Mouse (Mus musculus): ENCODE data around the gene Gm5269.
A peak's percentile ranks its signal among the peaks of the same experiment; 100 is the strongest.

The Gm5269 gene

DNA sequence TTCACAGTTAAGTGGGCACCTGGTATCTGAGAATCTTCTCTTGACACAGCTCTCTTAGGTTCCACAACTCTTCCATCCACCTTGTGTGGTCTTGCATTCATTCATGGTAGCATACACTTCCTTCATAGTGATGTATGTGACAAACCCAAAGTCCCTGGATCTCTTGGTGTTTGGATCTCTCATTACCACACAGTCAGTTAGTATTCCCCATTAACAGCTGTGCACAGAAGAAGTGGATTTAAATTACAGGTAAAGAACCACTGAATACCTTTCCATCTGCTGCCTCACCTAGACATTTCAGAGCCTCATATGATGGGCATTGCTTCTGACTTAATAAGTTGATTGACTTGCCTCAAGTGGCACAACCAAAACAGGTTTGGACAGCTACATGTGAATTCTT is at the start of gene Gm5269:
Gene Gm5269, minus strand, starts transcription at position 101 of the 400 bp plus-strand sequence.
- DNase-seq (ENCODE audit: low spot score in 2 of 2) = no peak

DNA sequence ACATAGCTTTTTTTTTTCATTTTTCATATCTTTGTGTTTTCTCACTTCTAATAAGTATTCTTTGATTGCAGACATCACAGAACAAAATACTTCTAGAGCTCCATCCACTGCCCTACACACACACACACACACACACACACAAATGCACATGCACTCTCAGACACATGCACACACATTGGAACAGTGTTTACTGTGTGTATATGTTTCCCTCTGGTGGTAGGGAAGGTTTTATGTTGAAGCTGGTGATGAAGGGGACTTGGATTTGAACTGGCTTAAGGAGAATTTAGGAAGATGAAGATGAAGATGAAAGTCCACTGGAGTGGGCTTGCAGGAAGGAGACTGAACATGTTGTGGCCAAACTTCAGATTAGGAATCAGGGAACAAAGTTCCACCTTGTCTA is 41.1 kb upstream of the Gm5269 start:
- no peak for DNase-seq (ENCODE audit: low spot score in 2 of 2)

DNA sequence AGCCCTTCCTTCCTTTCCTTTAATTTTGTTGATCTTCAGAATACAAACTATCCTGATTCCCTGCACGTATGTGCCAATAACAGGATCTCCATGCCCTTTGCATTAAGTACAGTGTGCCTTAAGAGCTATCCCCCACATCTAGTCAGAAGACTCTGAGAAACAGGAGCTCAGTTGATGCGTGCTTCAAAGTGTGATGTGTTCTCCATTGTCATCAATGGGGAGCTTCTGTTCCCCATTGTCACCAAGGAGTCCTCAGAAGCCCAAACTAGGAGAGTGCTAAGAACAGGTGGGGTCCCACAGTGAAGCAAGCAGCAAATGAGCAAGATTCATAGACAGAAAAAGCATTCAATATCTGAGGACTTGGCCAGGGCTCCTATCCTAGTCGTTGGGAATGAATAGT is 36.8 kb upstream of the Gm5269 start:
- DNase-seq (ENCODE audit: low spot score in 2 of 2) = no peak

DNA sequence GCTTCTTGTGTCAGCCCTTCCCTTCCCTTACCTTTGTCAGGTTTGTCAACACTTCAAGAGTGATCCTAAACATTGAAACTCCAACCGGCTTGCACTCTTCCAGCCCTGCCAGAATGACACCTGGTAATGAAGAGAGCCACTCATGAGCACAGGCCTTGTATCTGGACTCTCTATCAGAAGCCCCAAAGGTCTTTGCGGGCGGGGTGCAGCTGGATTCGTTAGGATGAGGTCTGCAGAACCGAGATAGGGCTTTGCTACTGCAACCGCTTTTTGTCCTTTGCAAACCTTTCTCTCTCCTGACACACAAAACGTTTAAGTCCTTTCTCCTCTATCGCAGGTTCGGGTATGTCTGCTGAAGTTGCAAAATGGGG is 36.3 kb upstream of the Gm5269 start, which contains the start of gene Slc40a1:
Gene Slc40a1, minus strand, starts transcription at position 131 of the 371 bp plus-strand sequence.
- no peak for DNase-seq (ENCODE audit: low spot score in 2 of 2)

DNA sequence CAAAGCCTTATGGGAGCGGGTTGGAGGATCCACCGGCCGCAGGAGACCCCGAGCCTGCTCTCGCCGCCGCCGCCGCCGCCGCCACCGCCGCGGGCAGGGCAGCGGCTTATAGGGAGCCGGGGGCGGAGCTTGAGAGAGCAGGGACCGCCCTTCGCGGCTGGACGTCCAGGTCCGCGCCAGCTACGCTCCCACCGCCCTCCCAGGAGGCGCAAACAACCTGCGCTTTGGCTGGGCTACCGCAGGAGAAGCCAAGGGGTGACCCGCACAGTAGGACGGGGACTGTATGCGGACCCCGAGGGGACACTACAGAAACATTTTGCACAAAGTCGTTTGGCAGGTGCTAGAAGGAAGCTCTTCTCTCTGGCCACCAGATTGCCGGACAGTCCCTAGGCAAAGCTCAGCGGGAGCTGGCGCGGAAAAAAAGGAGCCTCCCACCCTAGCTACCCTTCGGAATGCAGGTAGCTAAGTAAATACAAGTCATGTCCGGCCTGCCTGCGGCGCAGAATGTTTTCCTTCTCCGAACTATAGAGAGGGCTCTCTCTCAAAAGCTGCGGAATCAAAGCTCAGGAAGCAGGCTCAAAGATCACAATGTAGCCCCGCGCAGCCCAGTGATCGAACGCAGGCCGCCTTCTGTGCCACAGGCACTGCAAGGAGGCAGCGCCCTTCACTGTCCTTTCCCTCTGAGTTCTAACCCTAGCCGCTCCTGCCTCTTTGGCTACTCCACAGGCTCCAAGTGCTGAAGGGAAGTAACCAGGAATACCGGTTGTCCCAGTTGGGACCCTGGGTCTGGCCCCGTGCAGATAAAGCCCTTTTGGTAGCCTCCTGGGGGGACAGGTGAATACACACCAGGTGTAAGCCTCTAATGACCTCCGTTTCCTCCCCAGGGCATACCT is 35.7 kb upstream of the Gm5269 start:
- DNase-seq (ENCODE audit: low spot score in 2 of 2) = peak; percentile 29 to 53

DNA sequence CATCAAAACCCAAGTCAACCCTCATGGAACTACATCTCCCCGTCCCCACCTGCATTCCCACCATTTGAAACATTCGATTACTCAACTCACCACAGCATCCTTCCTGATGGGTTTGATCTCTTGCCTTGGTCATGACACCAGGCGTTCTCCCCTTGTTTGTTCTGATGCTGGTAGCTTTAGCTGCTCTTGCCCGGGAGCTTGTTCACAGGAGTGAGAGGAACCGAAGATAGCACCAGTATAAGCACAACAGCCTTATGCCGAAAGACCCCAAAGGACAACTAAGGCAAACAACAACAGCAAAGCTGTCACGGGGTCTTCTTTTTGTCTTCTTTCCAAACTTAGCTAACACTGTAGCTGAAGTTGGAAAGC is 35.0 kb upstream of the Gm5269 start:
- DNase-seq (ENCODE audit: low spot score in 2 of 2) = no peak

DNA sequence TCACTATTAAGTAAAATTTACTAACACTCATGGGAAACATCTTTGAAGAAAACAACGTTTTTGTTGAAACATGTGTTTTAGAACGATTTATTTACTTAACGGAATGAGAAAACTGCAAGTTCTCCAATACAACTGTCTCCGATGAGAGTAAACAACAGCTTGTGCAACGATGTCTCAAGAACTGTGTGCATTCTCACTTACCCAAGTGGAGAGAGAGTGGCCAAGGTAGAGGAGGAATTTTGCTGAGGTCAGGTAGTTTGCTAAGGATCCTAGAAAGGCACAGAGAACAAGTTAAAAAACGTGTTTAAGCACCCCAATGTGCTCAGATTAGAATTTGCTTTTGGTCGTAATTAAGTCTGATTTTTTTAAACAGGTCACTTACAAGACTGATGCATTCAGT is 34.4 kb upstream of the Gm5269 start:
- no peak for DNase-seq (ENCODE audit: low spot score in 2 of 2)

DNA sequence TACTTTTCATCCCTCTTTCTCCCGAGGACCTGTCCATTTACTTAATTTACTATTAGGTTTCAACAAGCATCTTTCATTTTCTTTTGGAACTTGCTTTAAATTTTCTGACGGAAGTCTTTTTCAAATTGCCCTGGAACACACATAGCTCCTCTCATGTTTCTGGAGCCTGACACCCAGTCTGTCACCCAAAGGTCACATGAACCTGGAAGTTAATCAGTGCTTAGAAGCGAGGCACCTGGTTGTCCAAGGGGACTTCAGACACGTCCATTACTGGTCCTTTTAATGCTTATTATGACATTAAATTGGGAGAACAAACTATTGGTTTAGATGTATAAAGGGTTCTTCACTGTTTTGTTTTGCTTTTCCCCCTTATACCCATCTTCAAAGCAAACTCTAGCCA is 33.2 kb upstream of the Gm5269 start:
- DNase-seq (ENCODE audit: low spot score in 2 of 2) = no peak

DNA sequence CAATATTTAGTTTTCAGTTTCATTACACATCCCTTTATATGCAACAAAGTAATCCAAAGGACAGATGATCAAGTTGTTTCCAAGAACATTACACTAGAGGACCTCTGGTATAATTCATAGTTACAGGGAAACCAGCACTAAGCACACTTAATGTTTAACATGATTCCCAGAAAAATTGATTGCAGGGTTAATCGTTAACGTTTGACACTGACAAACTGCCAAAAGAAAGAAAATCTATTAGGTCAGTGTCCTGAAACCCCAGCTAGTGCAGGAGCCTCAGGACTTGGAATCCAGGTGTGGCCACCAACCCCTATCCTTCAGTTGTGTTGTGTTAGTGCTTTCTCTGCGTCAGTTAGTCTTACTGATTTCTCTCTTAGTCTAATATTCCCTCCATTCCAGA is 30.6 kb upstream of the Gm5269 start:
- DNase-seq (ENCODE audit: low spot score in 2 of 2) = no peak

DNA sequence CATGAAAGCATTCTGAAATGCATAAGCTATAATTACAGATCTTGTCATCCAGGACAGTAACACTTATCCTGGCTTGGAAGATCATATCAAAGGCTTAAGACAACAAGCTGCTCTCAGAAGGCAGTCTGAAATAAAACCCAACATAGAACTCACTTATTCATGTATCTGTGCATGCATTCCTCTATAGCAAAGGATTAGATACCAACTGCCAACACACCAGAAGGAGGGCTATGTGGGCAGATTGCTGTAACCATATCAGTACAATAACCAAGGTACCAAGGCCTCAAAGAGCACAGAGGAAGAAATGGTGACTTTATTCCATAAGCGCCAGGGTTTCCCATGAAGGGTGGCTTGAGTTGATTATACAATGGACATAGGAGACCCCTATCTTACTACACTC is 29.7 kb upstream of the Gm5269 start:
- no peak for DNase-seq (ENCODE audit: low spot score in 2 of 2)

DNA sequence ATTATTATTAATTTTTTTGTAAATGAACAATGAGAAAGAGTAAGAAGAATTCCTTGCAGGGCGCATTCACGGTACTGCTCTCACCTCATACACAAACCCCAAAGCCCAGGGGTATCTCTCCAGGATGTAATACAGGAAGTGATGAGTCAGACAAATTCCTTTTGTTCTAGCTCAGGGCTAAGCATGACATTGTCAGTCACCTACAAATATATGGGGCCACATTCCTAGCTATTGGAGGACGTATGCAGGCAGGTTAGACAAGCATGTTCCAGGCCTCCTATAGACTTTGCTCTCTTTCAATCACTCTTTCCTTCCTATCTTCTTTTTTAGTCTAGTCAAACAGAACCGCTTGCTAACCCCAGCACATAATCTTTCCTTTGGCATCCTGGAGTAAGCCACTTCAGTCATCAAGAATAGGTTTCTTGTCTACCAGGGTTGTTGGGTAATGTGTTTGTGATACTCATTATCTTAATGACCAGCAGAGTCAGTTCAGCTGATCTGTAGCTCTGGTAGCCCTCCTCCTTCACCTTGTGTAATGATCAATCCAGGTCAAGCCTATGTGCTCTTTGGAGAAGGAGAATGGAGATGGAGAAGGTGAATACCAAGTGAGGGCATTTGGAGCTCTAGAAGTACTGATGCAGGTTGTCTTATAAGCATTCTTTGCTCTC is 27.2 kb upstream of the Gm5269 start:
- DNase-seq (ENCODE audit: low spot score in 2 of 2) = no peak

DNA sequence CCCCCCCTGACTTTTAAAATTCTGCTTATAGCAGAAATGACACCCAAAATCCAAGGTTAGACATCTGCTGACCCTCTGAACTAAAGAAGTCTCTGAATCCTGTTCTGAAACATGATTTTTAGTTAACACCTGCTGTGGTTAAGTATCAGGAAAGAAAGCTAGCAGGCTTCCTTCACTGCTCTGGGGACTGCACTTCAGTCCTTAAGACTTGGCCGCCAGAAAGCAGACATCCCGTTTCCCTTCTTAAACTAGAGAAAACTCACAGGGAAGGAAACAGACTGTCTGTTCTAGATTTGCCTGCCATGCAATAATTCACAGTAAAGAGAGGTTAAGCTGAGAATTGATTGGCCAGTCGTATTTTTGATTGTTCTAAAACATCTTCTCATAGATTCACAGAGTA is 26.1 kb upstream of the Gm5269 start:
- no peak for DNase-seq (ENCODE audit: low spot score in 2 of 2)

DNA sequence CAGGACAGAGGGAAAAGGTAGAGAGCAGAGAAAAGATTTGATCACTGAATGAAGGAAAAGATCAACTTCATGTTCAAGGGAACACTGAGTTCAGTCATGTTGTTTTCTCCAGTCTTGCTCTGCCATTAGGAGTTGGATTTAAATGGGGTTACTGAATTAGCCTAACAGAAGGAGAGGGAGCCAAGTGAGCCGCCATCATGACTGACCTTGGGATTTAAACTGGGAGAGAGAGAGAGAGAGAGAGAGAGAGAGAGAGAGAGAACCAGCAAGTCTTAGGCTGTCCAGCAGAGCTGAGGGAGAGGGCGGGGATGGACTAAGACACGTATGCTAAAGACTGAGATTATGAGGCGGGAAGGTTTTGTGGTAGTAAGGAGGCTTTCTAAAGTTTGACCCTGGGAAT is 24.2 kb upstream of the Gm5269 start:
- no peak for DNase-seq (ENCODE audit: low spot score in 2 of 2)

DNA sequence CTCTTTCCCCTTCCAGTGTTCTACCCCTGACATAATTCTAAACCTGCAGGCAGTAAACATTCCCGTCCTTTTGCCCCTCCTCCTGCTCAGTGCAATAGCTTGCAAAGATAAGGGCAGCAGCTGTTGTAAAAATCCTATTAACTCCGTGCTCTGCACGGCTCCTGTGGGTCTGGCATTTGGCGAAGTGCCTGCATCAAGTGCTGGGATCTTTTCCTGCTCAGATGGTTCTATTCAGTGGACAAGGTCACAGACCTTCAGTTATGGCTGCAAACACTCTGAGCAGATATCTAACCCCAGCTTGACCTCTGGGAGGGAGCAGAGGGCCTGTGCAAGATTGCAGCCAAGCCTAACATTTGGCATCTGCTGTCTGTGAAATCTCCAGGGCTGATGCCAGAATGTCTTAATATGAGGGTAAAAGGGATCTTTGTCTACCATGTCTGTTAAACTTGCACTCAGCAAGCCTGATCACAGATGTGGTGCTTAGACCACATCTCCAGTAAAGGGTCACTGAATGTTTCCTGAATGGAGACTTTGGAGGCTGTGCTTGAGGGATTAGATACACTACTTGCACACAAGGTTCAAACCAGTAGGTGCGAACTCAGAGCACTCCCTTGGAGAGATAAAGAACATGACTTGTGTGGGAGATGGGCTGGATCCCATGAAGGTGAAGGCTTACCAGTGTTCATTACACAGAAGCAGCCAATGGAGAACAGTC is 15.2 kb upstream of the Gm5269 start:
- peak in 1 of 2 experiments; percentile 46 for DNase-seq (ENCODE audit: low spot score in 2 of 2)

DNA sequence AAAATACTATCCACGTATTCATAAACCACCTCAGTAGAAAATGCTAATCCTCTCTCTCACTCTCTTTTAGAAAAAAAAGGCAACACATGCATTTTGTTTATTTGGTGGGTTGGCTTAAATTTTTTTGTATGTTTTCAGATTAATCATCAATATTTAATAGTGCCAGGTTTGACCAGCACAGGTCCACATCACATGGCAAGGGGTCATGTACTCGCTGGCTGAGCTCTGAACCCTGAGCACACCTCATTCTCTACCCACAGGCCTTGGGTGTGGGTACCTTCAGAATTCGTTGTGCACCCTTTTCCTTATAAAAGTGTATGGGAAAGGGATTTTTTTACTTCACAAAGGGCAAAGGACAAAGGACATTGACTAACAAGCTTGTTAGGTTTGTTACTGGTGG is 14.1 kb upstream of the Gm5269 start:
- no peak for DNase-seq (ENCODE audit: low spot score in 2 of 2)

DNA sequence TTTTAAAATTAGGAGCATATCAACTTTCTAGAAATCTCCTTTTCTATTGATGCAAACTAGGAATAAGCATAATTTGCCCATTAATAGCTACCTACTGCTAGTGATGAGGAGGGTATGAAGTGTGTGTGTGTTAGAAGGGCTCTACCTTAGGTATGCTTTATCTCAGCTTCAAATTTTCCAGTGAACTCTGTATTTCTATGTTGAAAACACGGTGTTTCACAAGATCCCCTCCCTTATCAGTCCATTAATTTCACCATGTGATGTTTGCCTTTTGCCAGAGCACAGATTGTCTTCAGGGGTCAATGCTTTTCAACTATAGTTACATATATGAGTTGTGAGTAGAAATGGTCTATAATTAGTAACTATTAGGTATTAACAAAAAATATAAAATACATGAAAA is 8.0 kb upstream of the Gm5269 start:
- DNase-seq (ENCODE audit: low spot score in 2 of 2) = no peak

DNA sequence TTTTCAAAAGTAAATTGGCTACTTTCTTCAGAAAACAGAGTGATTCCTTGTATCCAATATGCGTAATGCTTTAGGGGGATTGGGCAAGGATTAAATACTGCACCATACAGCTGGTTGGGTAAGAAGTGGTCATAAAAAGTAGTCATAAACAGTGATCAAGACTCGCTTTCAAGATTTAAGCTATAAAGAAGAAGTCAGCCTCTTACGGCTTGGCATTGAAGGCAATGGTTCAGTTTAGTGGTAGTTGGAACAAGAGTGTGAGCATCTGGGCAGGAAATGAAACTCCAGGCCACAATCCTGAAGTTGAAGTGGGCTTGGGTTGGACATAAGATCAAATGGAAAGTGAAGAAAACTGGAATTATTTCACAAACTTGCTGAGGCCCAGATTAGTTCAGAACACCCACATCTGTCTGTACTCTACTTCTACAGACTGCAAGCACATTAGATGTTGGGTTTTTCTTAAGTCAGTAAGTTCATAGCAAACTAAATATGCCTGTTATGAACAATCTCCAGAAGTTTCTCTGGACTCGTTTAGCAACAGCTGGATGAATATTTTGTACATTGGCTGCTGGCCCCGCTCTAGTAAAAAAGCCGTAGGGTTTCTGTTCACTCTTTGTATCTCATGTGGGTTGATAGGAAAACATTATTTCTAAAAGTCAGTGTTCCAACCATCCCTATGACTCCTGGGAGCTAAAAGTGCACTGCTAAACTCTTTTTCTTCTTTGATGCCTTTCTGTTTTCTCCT is 4.3 kb upstream of the Gm5269 start:
- DNase-seq (ENCODE audit: low spot score in 2 of 2) = no peak

DNA sequence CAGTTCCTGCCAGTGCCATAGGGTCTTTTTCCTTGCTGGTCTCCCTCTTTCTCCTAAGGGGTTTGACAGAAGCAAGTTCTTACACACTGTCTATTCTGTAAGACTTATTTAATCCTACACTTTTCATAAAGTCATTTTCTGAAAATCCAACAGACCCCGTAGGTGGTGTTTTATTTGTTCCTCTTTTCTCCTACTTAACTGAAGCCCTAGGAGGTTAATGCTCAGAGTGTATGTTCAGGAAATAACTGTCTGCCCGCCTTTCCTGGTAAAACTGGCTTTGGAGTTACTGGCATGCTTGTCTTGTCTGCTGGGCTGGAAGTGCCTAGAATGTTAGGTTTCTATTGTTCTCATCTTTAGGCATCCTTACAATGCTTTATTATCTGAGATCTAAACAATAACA is 1.9 kb upstream of the Gm5269 start:
- DNase-seq (ENCODE audit: low spot score in 2 of 2) = no peak

DNA sequence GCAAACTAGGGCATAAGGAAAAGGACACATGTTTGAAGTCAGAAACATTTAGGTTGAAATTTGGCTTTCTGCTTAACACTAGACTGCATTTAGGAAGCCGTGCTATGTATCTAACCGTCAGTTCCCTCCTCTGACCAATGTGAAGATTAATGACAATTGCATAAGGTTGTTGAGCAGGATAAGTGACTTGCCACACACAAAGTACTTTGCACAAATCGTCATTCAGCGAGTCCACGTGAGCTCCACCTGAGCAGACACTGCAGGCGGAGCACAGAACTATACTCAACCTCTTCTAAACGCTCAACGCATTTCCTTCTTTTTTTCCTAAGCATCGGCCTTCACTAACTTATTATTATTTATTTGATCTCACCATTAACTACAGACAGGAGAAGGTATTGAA is 3.3 kb downstream of the Gm5269 start:
- DNase-seq (ENCODE audit: low spot score in 2 of 2) = no peak

DNA sequence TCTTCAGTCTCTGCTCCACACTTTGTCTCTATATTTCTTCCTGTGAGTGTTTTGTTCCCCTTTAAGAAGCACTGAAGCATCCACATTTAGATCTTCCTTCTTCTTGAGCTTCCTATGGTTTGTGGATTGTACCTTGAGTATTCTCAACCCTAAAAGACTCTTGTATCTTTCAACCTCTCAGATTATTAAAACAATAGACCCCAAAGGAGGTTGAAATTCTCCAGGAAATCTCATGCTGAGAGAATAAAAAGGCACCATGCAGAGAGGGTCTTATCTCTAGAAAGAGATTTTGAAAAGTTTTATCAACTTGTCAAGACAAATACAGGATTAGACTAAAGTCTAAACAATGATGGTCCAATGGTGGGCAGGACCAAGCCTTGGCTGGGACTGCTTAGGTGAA is 6.7 kb downstream of the Gm5269 start:
- DNase-seq (ENCODE audit: low spot score in 2 of 2) = no peak

DNA sequence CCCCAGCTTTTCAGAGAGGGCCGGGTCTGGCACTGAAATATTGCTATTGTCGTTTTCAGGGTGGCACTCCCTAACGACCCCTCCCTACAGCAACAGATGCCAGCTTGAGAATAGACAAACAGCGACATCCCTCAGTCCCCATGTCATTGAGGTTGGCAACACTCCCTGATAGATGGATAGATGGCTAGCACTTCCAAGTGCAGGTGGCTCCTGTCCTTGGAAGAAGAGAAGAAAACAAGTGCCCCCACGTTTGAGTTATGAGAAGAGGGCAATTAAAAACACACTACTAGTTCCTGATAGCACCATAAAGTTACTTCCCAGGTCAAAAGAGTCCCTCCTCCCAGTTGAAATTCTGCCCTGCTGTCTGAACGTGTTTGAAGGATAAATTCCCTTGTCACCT is 8.0 kb downstream of the Gm5269 start:
- DNase-seq (ENCODE audit: low spot score in 2 of 2) = no peak

DNA sequence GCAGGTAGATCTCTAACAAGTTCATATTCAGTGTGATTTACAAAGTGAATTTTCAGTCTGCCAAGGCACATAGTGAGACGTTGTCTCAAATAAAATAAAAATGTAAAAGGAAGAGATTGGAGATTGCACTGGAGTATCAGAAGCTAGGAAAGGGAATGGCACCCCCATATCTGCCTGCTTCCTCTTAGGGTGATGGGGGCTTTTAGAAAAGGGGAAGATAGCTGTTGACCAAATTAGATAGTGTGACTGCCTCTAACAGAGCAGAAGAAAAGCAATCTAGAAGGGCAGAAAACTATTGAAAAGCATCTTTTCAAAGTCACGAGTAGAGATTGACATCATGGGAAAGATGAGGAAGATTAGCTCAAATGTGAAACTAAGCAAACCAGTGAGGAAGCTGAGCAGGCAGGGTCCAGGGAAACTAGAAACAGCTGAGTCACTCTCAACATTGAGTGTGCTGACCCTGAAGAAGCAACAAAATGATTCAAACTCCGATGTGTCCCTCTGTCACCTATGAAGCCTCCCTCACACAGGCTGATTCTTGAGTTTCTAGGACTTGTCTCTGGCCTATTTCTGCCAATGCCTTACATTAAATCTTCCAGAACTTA is 8.7 kb downstream of the Gm5269 start:
- DNase-seq (ENCODE audit: low spot score in 2 of 2) = no peak

Data from cerebellum, postnatal 4 days (tissue).